Mouse (Mus musculus) sigmoid colon, adult 10 weeks (tissue): ENCODE data around the gene Scgb1c1. TPM values are rescaled to one million over a fixed set of nuclear protein-coding genes. Genes with fewer than 3 reads are reported as not detected.

Experiments
- polyA plus RNA-seq: library from polyadenylated mRNA; stranded (reverse); fragments of 350-450 nt; fragmentation: Illumina TruSeq; extraction: RNeasy Lipid Tissue Mini Kit (QIAGEN cat#74804); gene quantifications from one replicate; pipeline ENCODE4 v1.2.3, GENCODE M21; 2014; ENCODE audit warnings: low read depth, low replicate concordance

The Scgb1c1 gene
- polyA plus RNA-seq = not detected

GRCm38 (mm10) chr7:140844905-140845665, at the start of gene Scgb1c1:
TSS of gene Scgb1c1 (plus strand) at chr7:140845547.

GRCm38 (mm10) chr7:140821653-140822329, 23.6 kb upstream of the Scgb1c1 start, which contains the start of gene Zfp941:
TSS of gene Zfp941 (minus strand) at chr7:140822178.

GRCm38 (mm10) chr7:140834968-140835757, 10.2 kb upstream of the Scgb1c1 start, which contains the start of gene Urah:
TSS of gene Urah (plus strand) at chr7:140835018.

GRCm38 (mm10) chr7:140847755-140848580, 2.6 kb downstream of the Scgb1c1 start, which contains the start of gene Odf3:
TSS of gene Odf3 (plus strand) at chr7:140847805.

GRCm38 (mm10) chr7:140855860-140856784, 10.8 kb downstream of the Scgb1c1 start, which contains the start of gene Gm45785:
TSS of gene Gm45785 (minus strand) at chr7:140856331.

GRCm38 (mm10) chr7:140856785-140857549, 11.6 kb downstream of the Scgb1c1 start, which contains the start of gene Ric8a:
TSS of gene Ric8a (plus strand) at chr7:140856957.

GRCm38 (mm10) chr7:140857550-140858505, 12.5 kb downstream of the Scgb1c1 start, which contains the start of gene Bet1l:
TSS of gene Bet1l (minus strand) at chr7:140857577.

GRCm38 (mm10) chr7:140881696-140882468, 36.5 kb downstream of the Scgb1c1 start, which contains the start of the genes Psmd13 and Sirt3:
TSS of gene Psmd13 (plus strand) at chr7:140881968.
TSS of gene Sirt3 (minus strand) at chr7:140882309.

Other genes with a start within 250 kb of the Scgb1c1 start
- not detected for gene Olfr46, start 244.3 kb upstream of the Scgb1c1 start, polyA plus RNA-seq
- gene Olfr61, start 216.6 kb upstream of the Scgb1c1 start, polyA plus RNA-seq = not detected
- gene Olfr53, start 199.1 kb upstream of the Scgb1c1 start, polyA plus RNA-seq = not detected
- not detected for gene Olfr539, start 185.6 kb upstream of the Scgb1c1 start, polyA plus RNA-seq
- gene Olfr45, start 163.6 kb upstream of the Scgb1c1 start, polyA plus RNA-seq = not detected
- gene Olfr541, start 148.3 kb upstream of the Scgb1c1 start, polyA plus RNA-seq = not detected
- gene Cyp2e1, start 81.8 kb upstream of the Scgb1c1 start, polyA plus RNA-seq = 26.0 TPM
- not detected for gene Syce1, start 57.7 kb upstream of the Scgb1c1 start, polyA plus RNA-seq
- 1.5 TPM for gene Zfp941, start 23.4 kb upstream of the Scgb1c1 start, polyA plus RNA-seq
- 11.3 TPM for gene Urah, start 10.5 kb upstream of the Scgb1c1 start, polyA plus RNA-seq
- gene Odf3, start 2.3 kb downstream of the Scgb1c1 start, polyA plus RNA-seq = not detected
- not detected for gene Gm45785, start 10.8 kb downstream of the Scgb1c1 start, polyA plus RNA-seq
- gene Ric8a, start 11.4 kb downstream of the Scgb1c1 start, polyA plus RNA-seq = 6.9 TPM
- 3.0 TPM for gene Bet1l, start 12.0 kb downstream of the Scgb1c1 start, polyA plus RNA-seq
- gene Psmd13, start 36.4 kb downstream of the Scgb1c1 start, polyA plus RNA-seq = 117 TPM
- gene Sirt3, start 36.8 kb downstream of the Scgb1c1 start, polyA plus RNA-seq = 8.5 TPM
- gene Cox8b, start 54.9 kb downstream of the Scgb1c1 start, polyA plus RNA-seq = not detected
- 26.6 TPM for gene Nlrp6, start 75.4 kb downstream of the Scgb1c1 start, polyA plus RNA-seq
- 0.82 TPM for gene Pgghg, start 95.8 kb downstream of the Scgb1c1 start, polyA plus RNA-seq
- gene Ifitm5, start 104.7 kb downstream of the Scgb1c1 start, polyA plus RNA-seq = not detected
- gene Gm45717, start 110.4 kb downstream of the Scgb1c1 start, polyA plus RNA-seq = not detected
- 56.8 TPM for gene Ifitm2, start 110.4 kb downstream of the Scgb1c1 start, polyA plus RNA-seq
- 9.0 TPM for gene Ifitm1, start 121.7 kb downstream of the Scgb1c1 start, polyA plus RNA-seq
- 7.6 TPM for gene Ifitm3, start 165.2 kb downstream of the Scgb1c1 start, polyA plus RNA-seq
- gene Ifitm6, start 172.4 kb downstream of the Scgb1c1 start, polyA plus RNA-seq = 1.4 TPM
- not detected for gene Gm17387, start 183.6 kb downstream of the Scgb1c1 start, polyA plus RNA-seq
- gene B4galnt4, start 215.6 kb downstream of the Scgb1c1 start, polyA plus RNA-seq = 0.19 TPM
- 0.69 TPM for gene Pkp3, start 232.7 kb downstream of the Scgb1c1 start, polyA plus RNA-seq